Mouse (Mus musculus): ENCODE results near the gene Ms4a7. TPM values are rescaled to one million over a fixed set of nuclear protein-coding genes. Genes with fewer than 3 reads are reported as not detected.
A peak's percentile ranks its signal among the peaks of the same experiment; 100 is the strongest.
"Not testable (repeated sequence)": the region's sequence is repeated elsewhere in the genome, so short reads cannot be mapped to it uniquely, and the experiment has no call there.

Ms4a7 gene
- polyA plus RNA-seq, 1 experiment from 2014 or later: 5.1 TPM

- no peak overlapping the region for H3K27ac ChIP-seq
- H3K27me3 ChIP-seq: no peaks in the 10 kb centered on the region
- H3K4me3 ChIP-seq (replicated peaks): no peak overlapping the region
- no peak for ATAC-seq (replicated peaks; ENCODE audit: low FRiP score)
- no peaks in the 10 kb centered on the region for H3K9me3 ChIP-seq (replicated peaks)
- no peak overlapping the region for H3K4me2 ChIP-seq
- WGBS: 80% methylated on average over 4 of the region's 4 CpGs
- H3K9ac ChIP-seq: no peak overlapping the region
- H3K36me3 ChIP-seq: no peaks in the 10 kb centered on the region
- no peaks in the 10 kb centered on the region for H3K4me1 ChIP-seq
Observed at GRCm38 (mm10) chr19:11316786-11317185, 19.2 kb downstream of the Ms4a7 start.

GRCm38 (mm10) chr19:11314354-11314753, 21.6 kb downstream of the Ms4a7 start, which contains the start of gene Ms4a14:
Gene Ms4a14 (minus strand): TSS chr19:11314454.
- Histone ChIP-seq H3K27me3 (no peaks in the 10 kb centered on the region), H3K4me1 (no peaks in the 10 kb centered on the region), H3K4me2 (no peak within 1 kb of the TSS), H3K36me3 (no peaks in the 10 kb centered on the region), H3K4me3 (replicated peaks) (no peak within 1 kb of the TSS), H3K9ac (no peak within 1 kb of the TSS), H3K9me3 (replicated peaks) (no peaks in the 10 kb centered on the region), H3K27ac (no peak within 1 kb of the TSS)
- 70% methylated on average over 1 of the region's 1 CpGs for WGBS
- ATAC-seq (replicated peaks; ENCODE audit: low FRiP score): no peak

- H3K4me1 ChIP-seq: no peaks in the 10 kb centered on the region
- no peak for ATAC-seq (replicated peaks; ENCODE audit: low FRiP score)
- H3K9me3 ChIP-seq (replicated peaks): no peaks in the 10 kb centered on the region
- no peaks in the 10 kb centered on the region for H3K27me3 ChIP-seq
- H3K9ac ChIP-seq: no peak overlapping the region
- H3K27ac ChIP-seq: no peak overlapping the region
- H3K4me3 ChIP-seq (replicated peaks): no peak overlapping the region
- H3K36me3 ChIP-seq: no peaks in the 10 kb centered on the region
- no peak overlapping the region for H3K4me2 ChIP-seq
Observed at GRCm38 (mm10) chr19:11308888-11309287, 27.1 kb downstream of the Ms4a7 start.

- WGBS: 61% methylated on average over 4 of the region's 4 CpGs
- not testable (repeated sequence) for H3K27me3 ChIP-seq; ATAC-seq (replicated peaks; ENCODE audit: low FRiP score)
Observed at GRCm38 (mm10) chr19:11299529-11299928, 36.4 kb downstream of the Ms4a7 start.

GRCm38 (mm10) chr19:11298939-11299338, 37.0 kb downstream of the Ms4a7 start:
- WGBS: 65% methylated on average over 2 of the region's 2 CpGs
- no peak overlapping the region for H3K27ac ChIP-seq
- H3K36me3 ChIP-seq: no peaks in the 10 kb centered on the region
- H3K9ac ChIP-seq: no peak overlapping the region
- H3K27me3 ChIP-seq: no peaks in the 10 kb centered on the region
- no peaks in the 10 kb centered on the region for H3K9me3 ChIP-seq (replicated peaks)
- H3K4me2 ChIP-seq: no peak overlapping the region
- no peaks in the 10 kb centered on the region for H3K4me1 ChIP-seq
- H3K4me3 ChIP-seq (replicated peaks): no peak overlapping the region
- no peak for ATAC-seq (replicated peaks; ENCODE audit: low FRiP score)

More at GRCm38 (mm10) chr19:11299529-11299928, 36.4 kb downstream of the Ms4a7 start:
- H3K4me2 ChIP-seq; H3K9me3 ChIP-seq (replicated peaks); H3K27ac ChIP-seq; H3K36me3 ChIP-seq; H3K4me1 ChIP-seq; H3K9ac ChIP-seq; H3K4me3 ChIP-seq (replicated peaks): not testable (repeated sequence)

GRCm38 (mm10) chr19:11293616-11294015, 42.3 kb downstream of the Ms4a7 start:
- H3K9me3 ChIP-seq (replicated peaks); H3K27ac ChIP-seq; H3K36me3 ChIP-seq; H3K4me1 ChIP-seq; H3K9ac ChIP-seq; ATAC-seq (replicated peaks; ENCODE audit: low FRiP score); H3K27me3 ChIP-seq: not testable (repeated sequence)
- WGBS: 7% methylated on average over 3 of the region's 3 CpGs
- peak overlapping the region; percentile 58 for H3K4me2 ChIP-seq
- H3K4me3 ChIP-seq (replicated peaks): peak overlapping the region; percentile 43

GRCm38 (mm10) chr19:11292990-11293389, 43.0 kb downstream of the Ms4a7 start:
- Histone ChIP-seq H3K4me1 (no peaks in the 10 kb centered on the region), H3K4me2 (peak overlapping the region; percentile 58), H3K9ac (peak overlapping the region; percentile 36), H3K27me3 (no peaks in the 10 kb centered on the region), H3K9me3 (replicated peaks) (no peaks in the 10 kb centered on the region), H3K36me3 (no peaks in the 10 kb centered on the region), H3K27ac (0 out of 2 replicates have a peak overlapping the region, but pooled peaks have one; percentile 45), H3K4me3 (replicated peaks) (peak overlapping the region; percentile 43)
- WGBS: 11% methylated on average over 12 of the region's 12 CpGs
- no peak for ATAC-seq (replicated peaks; ENCODE audit: low FRiP score)

GRCm38 (mm10) chr19:11283773-11284172, 52.2 kb downstream of the Ms4a7 start, which contains the start of gene Ms4a5:
Gene Ms4a5 (minus strand): TSS chr19:11283873.
- no peaks in the 10 kb centered on the region for H3K4me1 ChIP-seq
- no peak within 1 kb of the TSS for H3K9ac ChIP-seq
- 85% methylated on average over 2 of the region's 2 CpGs for WGBS
- no peak for ATAC-seq (replicated peaks; ENCODE audit: low FRiP score)
- no peak within 1 kb of the TSS for H3K4me3 ChIP-seq (replicated peaks)
- no peaks in the 10 kb centered on the region for H3K27me3 ChIP-seq
- no peaks in the 10 kb centered on the region for H3K9me3 ChIP-seq (replicated peaks)
- H3K36me3 ChIP-seq: no peaks in the 10 kb centered on the region
- no peak within 1 kb of the TSS for H3K27ac ChIP-seq
- H3K4me2 ChIP-seq: no peak within 1 kb of the TSS

GRCm38 (mm10) chr19:11280223-11280622, 55.7 kb downstream of the Ms4a7 start:
- H3K9ac ChIP-seq: no peak overlapping the region
- H3K27ac ChIP-seq: no peak overlapping the region
- WGBS: 79% methylated on average over 3 of the region's 3 CpGs
- H3K27me3 ChIP-seq: no peaks in the 10 kb centered on the region
- no peaks in the 10 kb centered on the region for H3K36me3 ChIP-seq
- H3K4me1 ChIP-seq: no peaks in the 10 kb centered on the region
- no peaks in the 10 kb centered on the region for H3K9me3 ChIP-seq (replicated peaks)
- H3K4me3 ChIP-seq (replicated peaks): no peak overlapping the region
- H3K4me2 ChIP-seq: no peak overlapping the region
- ATAC-seq (replicated peaks; ENCODE audit: low FRiP score): no peak

- ATAC-seq (replicated peaks; ENCODE audit: low FRiP score): no peak
- H3K4me3 ChIP-seq (replicated peaks): no peak overlapping the region
Observed at GRCm38 (mm10) chr19:11276431-11276830, 59.5 kb downstream of the Ms4a7 start.

More at GRCm38 (mm10) chr19:11276431-11276830, 59.5 kb downstream of the Ms4a7 start:
- Histone ChIP-seq H3K4me1 (no peaks in the 10 kb centered on the region), H3K4me2 (no peak overlapping the region), H3K27ac (no peak overlapping the region), H3K9me3 (replicated peaks) (no peaks in the 10 kb centered on the region), H3K36me3 (no peaks in the 10 kb centered on the region), H3K27me3 (no peaks in the 10 kb centered on the region), H3K9ac (no peak overlapping the region)
- WGBS: 65% methylated on average over 5 of the region's 5 CpGs

Other genes with a start within 250 kb of the Ms4a7 start
- gene 1700017D01Rik, start 205.3 kb downstream of the Ms4a7 start, polyA plus RNA-seq (2015; fragmentation: Nextera tagmentation; extraction: Ambion mirVana): not detected in 2 replicates
- not detected in 2 replicates for gene 1700025F22Rik, start 170.8 kb downstream of the Ms4a7 start, polyA plus RNA-seq (2015; fragmentation: Nextera tagmentation; extraction: Ambion mirVana)
- gene Ms4a13, start 139.4 kb downstream of the Ms4a7 start, polyA plus RNA-seq (2015; fragmentation: Nextera tagmentation; extraction: Ambion mirVana): not detected in 2 replicates
- gene Ms4a12, start 103.7 kb downstream of the Ms4a7 start, polyA plus RNA-seq (2015; fragmentation: Nextera tagmentation; extraction: Ambion mirVana): 0.09 TPM in 1 of 2 replicates, not detected in the other
- gene Ms4a1, start 69.9 kb downstream of the Ms4a7 start, polyA plus RNA-seq (2015; fragmentation: Nextera tagmentation; extraction: Ambion mirVana): not detected in 2 replicates
- gene Ms4a5, start 52.3 kb downstream of the Ms4a7 start, polyA plus RNA-seq (2015; fragmentation: Nextera tagmentation; extraction: Ambion mirVana): not detected in 2 replicates
- 0.06 TPM in 2 replicates for gene Ms4a14, start 21.7 kb downstream of the Ms4a7 start, polyA plus RNA-seq (2015; fragmentation: Nextera tagmentation; extraction: Ambion mirVana)
- 3.9 and 6.2 TPM in 2 replicates for gene Ms4a4a, start 39.4 kb upstream of the Ms4a7 start, polyA plus RNA-seq (2015; fragmentation: Nextera tagmentation; extraction: Ambion mirVana)
- 1.1 and 1.9 TPM in 2 replicates for gene Ms4a4c, start 68.6 kb upstream of the Ms4a7 start, polyA plus RNA-seq (2015; fragmentation: Nextera tagmentation; extraction: Ambion mirVana)
- gene Ms4a4b, start 107.4 kb upstream of the Ms4a7 start, polyA plus RNA-seq (2015; fragmentation: Nextera tagmentation; extraction: Ambion mirVana): 0.06 TPM in 1 of 2 replicates, not detected in the other
- 5.1 and 5.2 TPM in 2 replicates for gene Ms4a6c, start 133.2 kb upstream of the Ms4a7 start, polyA plus RNA-seq (2015; fragmentation: Nextera tagmentation; extraction: Ambion mirVana)
- not detected in 2 replicates for gene Gm8369, start 149.8 kb upstream of the Ms4a7 start, polyA plus RNA-seq (2015; fragmentation: Nextera tagmentation; extraction: Ambion mirVana)
- gene Ms4a6b, start 180.4 kb upstream of the Ms4a7 start, polyA plus RNA-seq (2015; fragmentation: Nextera tagmentation; extraction: Ambion mirVana): 3.8 TPM in 2 replicates
- gene Ms4a4d, start 200.7 kb upstream of the Ms4a7 start, polyA plus RNA-seq (2015; fragmentation: Nextera tagmentation; extraction: Ambion mirVana): 0.10 and 0.30 TPM in 2 replicates

Measured in kidney, embryonic 15.5 days (tissue).